Mouse (Mus musculus) sigmoid colon, adult 10 weeks (tissue): ENCODE data around the gene Klhl40. TPM values are rescaled to one million over a fixed set of nuclear protein-coding genes. Genes with fewer than 3 reads are reported as not detected.

Experiments
- polyA plus RNA-seq: library from polyadenylated mRNA; stranded (reverse); fragments of 350-450 nt; fragmentation: Illumina TruSeq; extraction: RNeasy Lipid Tissue Mini Kit (QIAGEN cat#74804); gene quantifications from one replicate; pipeline ENCODE4 v1.2.3, GENCODE M21; 2014; ENCODE audit warnings: low read depth, low replicate concordance

The Klhl40 gene
- not detected for polyA plus RNA-seq

DNA sequence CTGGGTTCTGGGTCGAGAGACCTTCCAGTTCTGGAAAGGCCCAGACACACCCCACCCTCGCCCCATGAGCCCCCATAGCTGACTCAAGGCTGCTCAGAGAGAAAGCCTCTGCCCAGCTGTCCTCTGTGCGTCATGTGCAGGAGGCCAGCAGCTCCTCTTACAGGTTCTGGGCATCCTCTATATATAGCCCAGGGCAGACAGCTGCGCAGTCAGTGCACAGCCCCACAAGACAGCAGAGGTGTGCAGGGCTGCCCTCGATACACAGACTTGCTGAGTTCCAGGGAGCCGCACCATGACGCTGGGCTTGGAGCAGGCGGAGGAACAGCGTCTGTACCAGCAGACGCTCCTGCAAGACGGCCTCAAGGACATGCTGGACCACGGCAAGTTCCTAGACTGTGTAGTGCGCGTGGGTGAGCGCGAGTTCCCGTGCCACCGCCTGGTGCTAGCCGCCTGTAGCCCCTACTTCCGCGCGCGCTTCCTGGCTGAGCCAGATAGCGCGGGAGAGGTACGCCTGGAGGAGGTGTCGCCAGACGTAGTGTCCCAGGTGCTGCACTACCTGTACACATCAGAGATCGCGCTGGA, at the start of gene Klhl40:
Gene Klhl40 (plus strand): TSS at position 124 of the 582 bp plus-strand sequence.

DNA sequence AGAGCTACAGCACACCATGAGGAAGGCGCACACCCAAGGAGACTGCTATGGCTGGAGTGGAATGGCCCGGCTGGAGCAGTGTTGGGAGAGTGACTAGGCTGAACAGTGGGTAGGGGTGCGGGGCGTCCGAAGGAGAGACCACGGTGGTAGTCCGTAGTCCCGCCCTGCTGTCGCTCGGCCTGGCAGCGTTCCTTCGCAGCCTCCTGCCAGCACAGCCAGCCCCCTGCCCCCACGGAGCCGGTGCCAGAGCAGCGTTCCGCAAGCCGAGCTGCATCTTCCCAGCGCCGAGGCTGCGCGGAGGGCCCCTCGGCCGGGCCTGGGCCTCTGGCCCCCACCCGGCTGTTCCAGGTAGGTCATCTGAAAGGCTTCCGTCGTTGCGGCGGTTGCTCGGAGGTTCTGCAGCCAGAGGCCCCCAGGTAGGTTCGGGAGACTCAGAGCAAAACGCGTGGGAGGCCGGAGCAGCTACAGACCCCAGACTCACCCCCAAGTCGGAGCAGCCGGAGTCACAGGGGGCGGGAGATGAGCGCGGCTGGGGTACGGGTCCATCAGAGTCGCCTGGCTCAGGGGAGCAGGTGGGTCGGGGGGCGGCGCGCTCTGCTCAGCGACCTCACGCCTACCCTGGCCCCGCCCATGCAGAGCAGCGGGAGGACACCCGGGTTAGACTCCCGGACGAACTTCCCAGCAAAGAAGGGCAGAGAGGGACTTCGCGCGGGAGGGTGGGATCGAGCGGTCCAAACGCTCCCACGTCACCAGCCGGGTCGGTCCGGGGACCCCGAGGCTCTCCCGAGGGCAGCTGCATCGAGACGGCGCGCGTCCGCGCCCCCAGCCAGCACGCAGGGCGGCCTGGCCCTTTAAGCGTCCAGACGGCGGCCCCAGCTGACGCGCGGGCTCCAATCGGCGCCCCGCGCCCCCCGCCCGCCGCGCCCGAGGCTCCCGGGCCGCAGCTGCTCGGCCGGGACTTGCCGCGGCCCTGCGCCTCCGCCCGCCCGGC, 18.0 kb upstream of the Klhl40 start, which contains the start of gene Zfp651:
Gene Zfp651 (plus strand): TSS at position 240 of the 991 bp plus-strand sequence.

GRCm38 (mm10) chr9:121791757-121792521, 14.5 kb downstream of the Klhl40 start, which contains the start of gene Hhatl:
Gene Hhatl, minus strand, starts transcription at chr9:121792507.

Other genes with a start within 250 kb of the Klhl40 start
- gene Lyzl4, start 135.5 kb upstream of the Klhl40 start, polyA plus RNA-seq: not detected
- 37.1 TPM for gene Vipr1, start 134.9 kb upstream of the Klhl40 start, polyA plus RNA-seq
- gene Sec22c, start 72.1 kb upstream of the Klhl40 start, polyA plus RNA-seq: 9.0 TPM
- gene Ss18l2, start 67.3 kb upstream of the Klhl40 start, polyA plus RNA-seq: 42.2 TPM
- 270 TPM for gene Nktr, start 58.4 kb upstream of the Klhl40 start, polyA plus RNA-seq
- gene Zfp651, start 18.3 kb upstream of the Klhl40 start, polyA plus RNA-seq: 0.44 TPM
- not detected for gene Hhatl, start 14.9 kb downstream of the Klhl40 start, polyA plus RNA-seq
- gene Ccdc13, start 61.9 kb downstream of the Klhl40 start, polyA plus RNA-seq: not detected
- 174 TPM for gene Higd1a, start 80.8 kb downstream of the Klhl40 start, polyA plus RNA-seq
- 1.5 TPM for gene Ackr2, start 120.7 kb downstream of the Klhl40 start, polyA plus RNA-seq
- gene Cyp8b1, start 138.7 kb downstream of the Klhl40 start, polyA plus RNA-seq: not detected
- gene Fam198a, start 173.4 kb downstream of the Klhl40 start, polyA plus RNA-seq: 0.50 TPM
- gene Pomgnt2, start 219.5 kb downstream of the Klhl40 start, polyA plus RNA-seq: not detected